In genomic region chr1:132844088-132844804, GRCm38 (mm10) we compare ENCODE assay signal across 9 mouse cellular contexts. TPM values are rescaled to one million over a fixed set of nuclear protein-coding genes. Genes with fewer than 3 reads are reported as not detected.
DNase-seq lines count a peak whose midpoint lies in the region; ATAC-seq and TF ChIP-seq lines count a peak whose summit lies in the region.
"Had no signal": no experiment of that assay in that cellular context is flagged by ENCODE, and none has a peak within 500 bp of the region (broad histone marks: within the 10 kb centered on the region; RNA-seq: fewer than 3 reads in every experiment).

No protein-coding gene starts in this region.

- 69% methylated on average over 20 of the region's 20 CpGs for WGBS in hindbrain, postnatal 0 days
- WGBS in hindbrain, embryonic 13.5 days = 90% methylated on average over 20 of the region's 20 CpGs

- TF ChIP-seq CTCF in hindbrain, postnatal 0 days (IDR thresholded peaks at IDR 0.05; ENCODE audit: low read depth) = no peak

- no peak overlapping the region for H3K4me2 ChIP-seq in hindbrain, postnatal 0 days (ENCODE audit: low read depth, low read length)
- no peak overlapping the region for H3K4me2 ChIP-seq in hindbrain, embryonic 13.5 days
- H3K4me2 ChIP-seq: neural tube, embryonic 12.5 days had no signal

- in situ Hi-C loops in ES-E14 (cut with MboI; ENCODE audit: low sequenced_read_pairs in 2 of 2, unreplicated experiment in 2 of 2) = no loop called here

- ATAC-seq in hindbrain, postnatal 0 days = peak; percentile 74
- ATAC-seq in hindbrain, embryonic 13.5 days (ENCODE audit: low FRiP score) = no peak; the same call in 1 of the 2 replicates

- DNase-seq in hindbrain, postnatal 0 days (ENCODE audit: low spot score) = peak; percentile 77
- no peak for DNase-seq in ES-E14 (ENCODE audit: low read depth, low spot score)
- DNase-seq in cerebellum, adult 9-11 months = peak; percentile 34
- DNase-seq in heart, postnatal 14 days = peak; percentile 72 to 81
- DNase-seq in ovary, postnatal 14 days (ENCODE audit: low spot score) = peak; percentile 40
- no peak for DNase-seq in natural killer cell, adult 2 months (ENCODE audit: low spot score in 2 of 2)
- DNase-seq in embryo, embryonic 10.5 days (ENCODE audit: low spot score) = no peak

- no peaks in the 10 kb centered on the region for H3K27me3 ChIP-seq in hindbrain, postnatal 0 days (ENCODE audit: insufficient read depth, low read length)
- no peaks in the 10 kb centered on the region for H3K27me3 ChIP-seq in hindbrain, embryonic 13.5 days
- H3K27me3 ChIP-seq: neural tube, embryonic 12.5 days had no signal

- H3K36me3 ChIP-seq in hindbrain, postnatal 0 days (ENCODE audit: insufficient read depth, low read length) = no peaks in the 10 kb centered on the region
- no peaks in the 10 kb centered on the region for H3K36me3 ChIP-seq in hindbrain, embryonic 13.5 days
- H3K36me3 ChIP-seq in ES-E14 (ENCODE audit: control insufficient read depth, insufficient read depth, low read length, poor library complexity, severe bottlenecking) = no peaks in the 10 kb centered on the region; the same call in 1 of the 2 replicates
- H3K36me3 ChIP-seq: neural tube, embryonic 12.5 days had no signal

- intact Hi-C loops in heart, postnatal 14 days (cut with DNase I) = no loop called here

- no peak overlapping the region for H3K9ac ChIP-seq in hindbrain, postnatal 0 days (replicated peaks; ENCODE audit: low read length)
- no peak overlapping the region for H3K9ac ChIP-seq in hindbrain, embryonic 13.5 days
- no peak overlapping the region for H3K9ac ChIP-seq in ES-E14 (ENCODE audit: insufficient read depth, low read depth, low read length, poor library complexity, severe bottlenecking)
- H3K9ac ChIP-seq: neural tube, embryonic 12.5 days had no signal

- no peak overlapping the region for H3K4me3 ChIP-seq in hindbrain, postnatal 0 days (ENCODE audit: low read length)
- H3K4me3 ChIP-seq in hindbrain, embryonic 13.5 days = no peak overlapping the region
- peak overlapping the region; percentile 4 to 28; a peak in 2 of 4 replicates for H3K4me3 ChIP-seq in ES-E14 (ENCODE audit: insufficient read depth in 1 of 2, low read depth in 1 of 2, low read length in 2 of 2, poor library complexity in 1 of 2, severe bottlenecking in 1 of 2)
- H3K4me3 ChIP-seq: neural tube, embryonic 12.5 days had no signal

- no peaks in the 10 kb centered on the region for H3K4me1 ChIP-seq in hindbrain, postnatal 0 days (ENCODE audit: insufficient read depth, low read length)
- 0 out of 2 replicates have a peak, but pooled peaks cover 3% of the 10 kb centered on the region for H3K4me1 ChIP-seq in hindbrain, embryonic 13.5 days (replicated peaks)
- no peaks in the 10 kb centered on the region for H3K4me1 ChIP-seq in ES-E14 (ENCODE audit: control insufficient read depth in 2 of 2, insufficient read depth in 2 of 2, low read length in 2 of 2, poor library complexity in 1 of 2)
- H3K4me1 ChIP-seq: neural tube, embryonic 12.5 days had no signal

- 0 out of 2 replicates have a peak, but pooled peaks cover under 1% of the 10 kb centered on the region for H3K9me3 ChIP-seq in hindbrain, postnatal 0 days (ENCODE audit: low read length)
- peaks cover 11% of the 10 kb centered on the region for H3K9me3 ChIP-seq in hindbrain, embryonic 13.5 days
- peaks cover under 1% of the 10 kb centered on the region; the same call in 1 of the 2 replicates for H3K9me3 ChIP-seq in ES-E14 (ENCODE audit: control insufficient read depth, insufficient read depth, low read depth, low read length)

- H3K27ac ChIP-seq in hindbrain, postnatal 0 days = no peak overlapping the region
- no peak overlapping the region; the same call in 1 of the 2 replicates for H3K27ac ChIP-seq in hindbrain, embryonic 13.5 days
- no peak overlapping the region for H3K27ac ChIP-seq in ES-E14 (ENCODE audit: insufficient read depth, low read depth, low read length, poor library complexity, severe bottlenecking)
- H3K27ac ChIP-seq: neural tube, embryonic 12.5 days had no signal

TF ChIP-seq in ES-E14, 5 proteins besides CTCF, POLR2A, EP300 and RAD21:
- TF ChIP-seq HCFC1 (IDR thresholded peaks at IDR 0.05; ENCODE audit: borderline replicate concordance, insufficient read depth, low read length) (no peak), ZC3H11A (IDR thresholded peaks at IDR 0.05; ENCODE audit: borderline replicate concordance, low read depth, low read length) (no peak), ZNF384 (IDR thresholded peaks at IDR 0.05; ENCODE audit: low read depth, low read length) (no peak), CHD2 (IDR thresholded peaks at IDR 0.05; ENCODE audit: low read depth, low read length) (no peak), MAFK (IDR thresholded peaks at IDR 0.05; ENCODE audit: insufficient read depth, low read depth, low read length) (no peak)

RNA-seq across cellular contexts. Expression of gene Lrrn2, which starts 35.8 kb away (rescaled TPM):
- 48.3 and 51.0 TPM in 2 replicates for total RNA-seq in hindbrain, postnatal 0 days (2014; rRNA removed)
- 60.0 and 64.7 TPM in 2 replicates for polyA plus RNA-seq in hindbrain, postnatal 0 days (2015; fragmentation: Nextera tagmentation; extraction: Ambion mirVana)
- polyA plus RNA-seq in hindbrain, embryonic 13.5 days (2015; fragmentation: Nextera tagmentation; extraction: Ambion mirVana) = 27.2 and 28.5 TPM in 2 replicates
- total RNA-seq in ES-E14 (2012; rRNA removed) = 3.0 and 3.4 TPM in 2 replicates
- 1 to 10 TPM; 3.0 to 5.6 TPM for total RNA-seq in heart, postnatal 14 days (2021)

Comparison
In these comparisons a context has a peak if more than half of its experiments do, and no peak if none do; other contexts are left out.
1. DNase-seq: peak in hindbrain, postnatal 0 days (single experiment), cerebellum, adult 9-11 months (single experiment), heart, postnatal 14 days (2 of 2) and ovary, postnatal 14 days (single experiment); none in ES-E14 (single experiment), natural killer cell, adult 2 months (0 of 2) and embryo, embryonic 10.5 days (single experiment).
2. H3K4me3 ChIP-seq: peak in ES-E14 (2 of 2); none in hindbrain, postnatal 0 days (single experiment) and hindbrain, embryonic 13.5 days (single experiment).